Mouse (Mus musculus): ENCODE measurements around the gene S1pr1. TPM values are rescaled to one million over a fixed set of nuclear protein-coding genes. Genes with fewer than 3 reads are reported as not detected.

Gene S1pr1
- polyA plus RNA-seq, 1 experiment from 2014 or later: 21.2 TPM

Other genes starting within 250 kb of the S1pr1 start
- 24.6 and 27.4 TPM in 2 replicates for gene Dph5, start 172.8 kb upstream of the S1pr1 start, polyA plus RNA-seq (2014; fragmentation: Nextera tagmentation; extraction: Ambion mirVana)